Mouse (Mus musculus) liver, embryonic 16.5 days (tissue): ENCODE data around the gene Csf2rb. TPM values are rescaled to one million over a fixed set of nuclear protein-coding genes. Genes with fewer than 3 reads are reported as not detected.
"Not testable (repeated sequence)": the region's sequence is repeated elsewhere in the genome, so short reads cannot be mapped to it uniquely, and the experiment has no call there.

Experiments
- ATAC-seq: fragments of 200-750 bp; cut with Nextera tagmentation; 2 replicates; pipeline ENCODE4 v1.8.0; 2017; ENCODE audit warnings: low read depth, mild to moderate bottlenecking, moderate number of reproducible peaks, moderate library complexity
- H3K27ac ChIP-seq: fragments of 300-500 bp; sonication (generic); 2 replicates; pipeline ENCODE4 v1.5.1; 2014; ENCODE audit warnings: mild to moderate bottlenecking, low read length
- H3K27me3 ChIP-seq: fragments of 300-500 bp; sonication (generic); 2 replicates; pipeline ENCODE4 v1.6.1; 2014; ENCODE audit warnings: low read depth, low read length, mixed read lengths; ENCODE audit not compliant: control insufficient read depth, insufficient read depth
- H3K36me3 ChIP-seq: fragments of 300-500 bp; sonication (generic); 2 replicates; pipeline ENCODE4 v1.6.1; 2014; ENCODE audit warnings: mild to moderate bottlenecking; ENCODE audit not compliant: control insufficient read depth, insufficient read depth
- H3K4me1 ChIP-seq: fragments of 300-500 bp; sonication (generic); 2 replicates; pipeline ENCODE4 v1.6.1; 2014; ENCODE audit warnings: low read depth, low read length, mixed read lengths; ENCODE audit not compliant: control insufficient read depth
- H3K4me2 ChIP-seq: fragments of 300-500 bp; sonication (generic); 2 replicates; pipeline ENCODE4 v1.6.1; 2014; ENCODE audit warnings: low read depth, low read length, mixed read lengths
- H3K4me3 ChIP-seq: fragments of 300-500 bp; sonication (generic); 2 replicates; pipeline ENCODE4 v1.5.1; 2014; ENCODE audit warnings: low read depth, mild to moderate bottlenecking, low read length
- H3K9ac ChIP-seq: fragments of 300-500 bp; sonication (generic); 2 replicates; pipeline ENCODE4 v1.6.1; 2014; ENCODE audit warnings: low read depth, low read length
- H3K9me3 ChIP-seq: fragments of 300-500 bp; sonication (generic); replicated peaks from 2 replicates; pipeline ENCODE4 v1.6.1; 2016; ENCODE audit warnings: low read length; ENCODE audit not compliant: control insufficient read depth
- WGBS: fragments of 180-500 bp; shearing (Covaris S2); extraction: QIAGEN DNeasy Blood & Tissue Kit; methylation state at CpG from one replicate; pipeline ENCODE4 v1.1.7; 2014; ENCODE audit not compliant: insufficient replicate concordance; 5-methylcytosine and 5-hydroxymethylcytosine counted together
- polyA plus RNA-seq: library from polyadenylated mRNA; unstranded; fragments of >200 nt; fragmentation: Nextera tagmentation; extraction: Ambion mirVana; gene quantifications from 2 replicates; pipeline ENCODE4 v1.2.1, GENCODE M21; 2015

The Csf2rb gene
- polyA plus RNA-seq, 1 experiment from 2014 or later, result 7.1 TPM

DNA sequence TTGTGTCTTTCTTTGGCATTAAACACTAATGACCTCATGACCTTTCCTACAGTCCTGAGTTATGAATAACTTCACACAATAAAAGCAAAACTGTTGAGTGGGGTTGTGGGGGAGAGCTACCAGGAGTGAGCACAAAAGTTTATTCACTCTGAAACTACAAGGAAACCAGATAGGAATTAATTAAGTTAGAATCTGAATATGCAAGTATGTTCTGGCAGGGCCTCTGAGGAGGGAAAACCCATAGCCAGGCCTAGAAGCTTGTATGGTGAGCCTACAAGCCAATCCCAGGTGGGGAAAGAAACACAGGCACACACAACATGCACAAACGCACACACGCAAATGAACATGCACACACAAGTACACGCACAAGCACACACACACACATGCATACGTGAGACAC lies 22.8 kb upstream of the Csf2rb start:
- no peak overlapping the region for H3K9ac ChIP-seq
- H3K9me3 ChIP-seq, result no peaks in the 10 kb centered on the region
- no peak for ATAC-seq
- 86% methylated on average over 4 of the region's 4 CpGs for WGBS
- no peaks in the 10 kb centered on the region for H3K4me1 ChIP-seq
- no peak overlapping the region for H3K27ac ChIP-seq
- no peak overlapping the region for H3K4me2 ChIP-seq
- H3K36me3 ChIP-seq, result no peaks in the 10 kb centered on the region
- H3K4me3 ChIP-seq, result no peak overlapping the region
- H3K27me3 ChIP-seq, result no peaks in the 10 kb centered on the region

DNA sequence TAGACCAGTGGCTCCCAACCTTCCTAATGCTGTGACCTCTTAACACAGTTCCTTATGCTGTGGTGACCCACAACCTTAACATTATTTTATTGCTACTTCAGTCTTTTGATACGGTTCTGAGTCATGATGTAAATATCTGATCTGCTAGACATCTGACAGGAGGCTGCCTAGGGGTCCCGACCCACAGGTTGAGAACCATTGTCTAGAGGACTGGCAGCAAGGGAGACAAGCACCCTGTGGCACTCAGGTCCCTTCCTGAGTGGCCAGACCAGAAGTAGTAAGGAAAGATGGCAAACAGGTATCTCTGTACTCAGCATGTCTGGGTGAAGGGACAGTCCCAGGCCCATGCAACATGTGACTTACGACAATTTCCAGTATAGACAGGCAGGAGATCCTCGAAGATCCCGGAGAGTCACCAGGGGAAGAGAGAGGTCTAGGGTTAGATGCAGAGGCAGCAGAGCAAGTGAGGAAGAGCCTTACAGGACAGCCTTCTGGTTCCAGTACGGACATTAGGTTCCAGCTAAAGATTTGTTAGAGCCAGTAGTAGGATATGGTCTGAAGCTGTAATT lies 21.8 kb upstream of the Csf2rb start:
- Histone ChIP-seq H3K4me3 (no peak overlapping the region), H3K4me1 (no peaks in the 10 kb centered on the region)
- WGBS, result 64% methylated on average over 6 of the region's 6 CpGs

DNA sequence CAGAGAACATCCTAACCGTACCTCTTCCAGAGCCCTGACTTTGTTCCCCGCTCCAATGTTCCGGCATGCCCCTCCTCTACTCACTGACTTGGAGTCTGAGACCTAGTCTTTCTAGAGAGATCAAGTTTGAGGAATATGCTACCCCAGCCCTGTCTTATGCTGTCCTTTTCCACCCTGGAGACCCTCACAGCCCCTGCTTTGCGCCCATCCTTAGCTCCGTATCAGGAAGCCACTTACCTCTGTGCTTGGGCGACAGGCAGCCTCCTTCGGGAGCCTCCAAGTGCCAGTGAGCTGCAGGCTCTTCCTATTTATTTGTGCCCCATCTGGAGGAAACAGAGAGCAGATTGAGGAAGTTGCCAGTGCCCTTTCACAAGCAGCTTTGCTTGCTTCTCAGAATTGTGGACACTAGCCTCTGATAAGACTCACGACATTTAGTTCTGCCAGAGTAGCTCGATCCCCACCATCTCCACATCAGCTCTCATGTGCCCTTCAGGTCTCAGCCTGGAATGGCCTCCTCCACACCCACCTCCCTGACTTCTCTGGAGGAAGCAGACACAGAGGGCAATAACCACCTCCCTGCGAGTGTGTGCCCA lies 20.1 kb upstream of the Csf2rb start, which contains the start of gene Csf2rb2:
Gene Csf2rb2 (minus strand): TSS at position 381 of the 593 bp plus-strand sequence.
- H3K4me3 ChIP-seq, result peak within 1 kb of the TSS; percentile 24
- no peaks in the 10 kb centered on the region for H3K9me3 ChIP-seq
- no peaks in the 10 kb centered on the region; the same call in 1 of the 2 replicates for H3K27me3 ChIP-seq
- H3K36me3 ChIP-seq, result no peaks in the 10 kb centered on the region
- no peak for ATAC-seq
- H3K4me1 ChIP-seq, result no peaks in the 10 kb centered on the region
- WGBS, result 31% methylated on average over 10 of the region's 10 CpGs
- H3K4me2 ChIP-seq, result 0 out of 2 replicates have a peak within 1 kb of the TSS, but pooled peaks have one; percentile 24
- H3K9ac ChIP-seq, result no peak within 1 kb of the TSS
- H3K27ac ChIP-seq, result 0 out of 2 replicates have a peak within 1 kb of the TSS, but pooled peaks have one; percentile 16

More for the DNA sequence above, 21.8 kb upstream of the Csf2rb start:
- H3K9me3 ChIP-seq, result no peaks in the 10 kb centered on the region
- no peak overlapping the region for H3K4me2 ChIP-seq
- H3K9ac ChIP-seq, result no peak overlapping the region
- H3K27me3 ChIP-seq, result no peaks in the 10 kb centered on the region
- no peaks in the 10 kb centered on the region for H3K36me3 ChIP-seq
- ATAC-seq, result no peak
- no peak overlapping the region for H3K27ac ChIP-seq

DNA sequence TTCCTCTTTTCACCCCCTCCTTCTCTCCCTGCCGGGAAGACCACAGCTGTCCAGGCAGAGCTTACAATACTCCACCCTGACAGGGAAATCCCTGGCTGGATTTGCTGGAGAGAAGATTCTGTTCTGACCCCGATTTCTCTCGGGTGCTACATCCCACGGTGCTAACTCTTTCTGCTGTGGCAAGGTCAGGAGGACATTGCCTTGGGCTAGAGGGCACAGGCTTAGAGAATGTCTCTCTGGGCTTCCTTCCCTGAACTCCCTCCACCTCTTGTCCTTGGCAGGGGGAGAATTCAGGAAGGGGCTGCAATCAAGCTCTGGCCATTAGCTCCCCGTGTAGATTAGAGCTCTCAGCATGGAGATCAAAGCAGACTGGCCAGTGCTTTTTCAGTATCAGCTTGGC lies 15.7 kb upstream of the Csf2rb start:
- no peak overlapping the region for H3K9ac ChIP-seq
- no peak overlapping the region for H3K4me2 ChIP-seq
- H3K36me3 ChIP-seq, result no peaks in the 10 kb centered on the region
- no peaks in the 10 kb centered on the region for H3K9me3 ChIP-seq
- no peaks in the 10 kb centered on the region for H3K4me1 ChIP-seq
- no peak for ATAC-seq
- 21% methylated on average over 5 of the region's 5 CpGs for WGBS
- H3K4me3 ChIP-seq, result no peak overlapping the region
- no peak overlapping the region for H3K27ac ChIP-seq
- H3K27me3 ChIP-seq, result no peaks in the 10 kb centered on the region; the same call in 1 of the 2 replicates

DNA sequence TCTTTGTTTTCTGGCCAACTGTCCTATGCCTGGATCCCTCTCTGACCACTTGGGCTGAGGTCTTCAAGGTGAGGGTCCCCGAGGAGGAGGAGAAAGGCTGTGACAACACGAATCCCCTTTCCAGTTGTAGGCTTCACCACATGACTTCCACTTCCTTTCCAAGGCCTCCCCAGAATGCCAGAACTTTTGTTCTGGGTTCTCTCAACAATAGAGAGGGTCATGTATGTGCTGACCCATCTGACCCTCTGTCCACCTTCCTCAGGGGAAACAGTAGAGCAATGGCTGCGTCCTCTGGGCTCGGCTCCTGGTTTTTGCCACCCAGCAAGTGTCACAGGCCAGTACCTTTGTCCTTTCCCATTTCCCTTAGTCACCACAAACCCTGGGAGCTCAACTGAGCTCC lies 14.6 kb upstream of the Csf2rb start:
- Histone ChIP-seq H3K36me3 (no peaks in the 10 kb centered on the region), H3K27me3 (no peaks in the 10 kb centered on the region; the same call in 1 of the 2 replicates), H3K4me1 (no peaks in the 10 kb centered on the region), H3K4me3 (no peak overlapping the region), H3K27ac (no peak overlapping the region), H3K9me3 (no peaks in the 10 kb centered on the region), H3K9ac (no peak overlapping the region), H3K4me2 (no peak overlapping the region)
- WGBS, result 47% methylated on average over 4 of the region's 4 CpGs
- no peak for ATAC-seq

DNA sequence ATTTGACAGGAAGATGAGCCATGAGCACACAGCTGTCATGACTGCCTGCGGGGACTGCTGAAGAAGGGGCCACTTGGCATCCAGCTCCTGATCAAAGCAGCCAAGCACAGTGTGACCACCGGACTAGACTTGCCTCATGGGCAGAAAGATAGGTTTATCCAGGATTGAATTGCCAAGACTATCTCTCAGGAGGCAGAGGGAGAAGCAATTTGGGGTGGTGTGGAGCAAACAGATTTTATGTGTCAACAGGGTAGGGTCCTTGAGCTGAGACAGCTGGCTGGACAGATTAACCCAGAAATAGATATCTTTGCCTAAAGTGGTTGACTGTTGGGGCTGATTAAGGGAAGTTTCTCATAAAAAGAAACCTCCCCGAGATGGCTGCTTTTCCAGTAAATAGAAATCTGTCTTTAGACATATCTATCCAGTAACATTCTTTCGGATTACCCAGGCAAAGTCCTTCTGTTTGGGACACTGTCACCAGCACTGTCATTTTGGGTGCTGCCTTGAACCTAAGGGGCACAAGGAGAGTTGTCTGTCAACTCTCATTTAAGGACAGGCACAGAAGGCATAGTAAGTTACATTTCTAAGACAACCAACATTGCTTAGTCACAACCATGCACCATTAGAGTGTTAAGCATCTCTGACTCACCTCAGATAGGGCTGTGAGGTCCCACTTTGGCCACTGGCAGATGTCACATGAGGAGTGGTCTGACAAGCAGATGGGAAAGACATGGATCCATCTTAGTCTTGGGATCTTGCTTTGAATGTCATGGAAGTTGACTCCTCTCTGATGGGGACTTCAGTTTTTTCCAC lies 12.9 kb upstream of the Csf2rb start:
- not testable (repeated sequence) for H3K9ac ChIP-seq, H3K4me2 ChIP-seq, H3K9me3 ChIP-seq, H3K4me3 ChIP-seq, H3K4me1 ChIP-seq, H3K27me3 ChIP-seq, H3K36me3 ChIP-seq
- peak; percentile 84 for ATAC-seq
- WGBS, result 14% methylated on average over 4 of the region's 4 CpGs
- H3K27ac ChIP-seq, result peak overlapping the region; percentile 41

DNA sequence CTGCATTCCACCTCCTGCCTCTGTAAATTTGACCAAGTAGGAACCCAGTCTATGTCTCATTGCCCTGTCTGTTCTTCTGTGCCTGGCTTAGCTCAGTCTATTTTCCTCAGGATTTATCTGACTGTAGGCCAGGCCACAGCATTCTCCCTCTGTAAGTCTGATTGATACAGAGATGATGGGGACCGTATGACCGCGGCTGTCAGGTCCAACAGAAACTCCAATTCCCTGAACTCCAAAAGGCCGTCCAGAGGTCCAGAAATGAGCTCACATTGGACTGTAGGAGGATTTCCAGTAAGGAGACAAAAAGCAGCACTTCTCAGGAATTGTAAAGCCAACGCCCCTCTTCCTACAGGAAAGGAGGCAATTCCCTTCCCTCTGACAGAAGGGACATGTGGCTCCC lies 11.9 kb upstream of the Csf2rb start:
- not testable (repeated sequence) for H3K9ac ChIP-seq, H3K4me3 ChIP-seq, H3K4me1 ChIP-seq, H3K4me2 ChIP-seq, H3K27me3 ChIP-seq, H3K36me3 ChIP-seq, ATAC-seq, H3K9me3 ChIP-seq, H3K27ac ChIP-seq
- 69% methylated on average over 5 of the region's 5 CpGs for WGBS

DNA sequence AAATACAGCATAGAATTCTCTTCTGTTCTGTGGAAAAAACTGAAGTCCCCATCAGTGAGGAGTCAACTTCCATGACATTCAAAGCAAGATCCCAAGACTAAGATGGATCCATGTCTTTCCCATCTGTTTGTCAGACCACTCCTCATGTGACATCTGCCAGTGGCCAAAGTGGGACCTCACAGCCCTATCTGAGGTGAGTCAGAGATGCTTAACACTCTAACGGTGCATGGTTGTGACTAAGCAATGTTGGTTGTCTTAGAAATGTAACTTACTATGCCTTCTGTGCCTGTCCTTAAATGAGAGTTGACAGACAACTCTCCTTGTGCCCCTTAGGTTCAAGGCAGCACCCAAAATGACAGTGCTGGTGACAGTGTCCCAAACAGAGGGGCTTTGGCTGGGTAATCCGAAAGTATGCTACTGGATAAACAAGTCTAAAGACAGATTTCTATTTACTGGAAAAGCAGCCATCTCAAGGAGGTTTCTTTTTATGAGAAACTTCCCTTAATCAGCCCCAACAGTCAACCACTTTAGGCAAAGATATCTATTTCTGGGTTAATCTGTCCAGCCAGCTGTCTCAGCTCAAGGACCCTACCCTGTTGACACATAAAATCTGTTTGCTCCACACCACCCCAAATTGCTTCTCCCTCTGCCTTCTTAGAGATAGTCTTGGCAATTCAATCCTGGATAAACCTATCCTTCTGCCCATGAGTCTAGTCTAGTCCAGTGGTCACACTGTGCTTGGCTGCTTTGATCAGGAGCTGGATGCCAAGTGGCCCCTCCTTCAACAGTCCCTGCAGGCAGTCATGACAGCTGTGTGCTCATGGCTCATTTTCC lies 7.0 kb upstream of the Csf2rb start:
- not testable (repeated sequence) for H3K4me3 ChIP-seq, H3K36me3 ChIP-seq, H3K4me2 ChIP-seq, H3K27me3 ChIP-seq, H3K9ac ChIP-seq, H3K27ac ChIP-seq, H3K4me1 ChIP-seq, H3K9me3 ChIP-seq
- peak; percentile 78 for ATAC-seq
- 29% methylated on average over 2 of the region's 2 CpGs for WGBS
